Mouse (Mus musculus) spleen, adult 2 months (tissue): ENCODE results near the gene Tmem238l. TPM values are rescaled to one million over a fixed set of nuclear protein-coding genes. Genes with fewer than 3 reads are reported as not detected.

ENCODE experiments used
- DNase-seq, 2 experiments: peaks; one replicate each; pipeline versions ENCODE4 v3.0.0 to v3.0.0-alpha.2; 2012 to 2021; ENCODE audit warnings: low spot score in 2 of 2, low read depth in 1 of 2
- H3K27ac ChIP-seq: fragments of 200-500 bp; 2 replicates; pipeline ENCODE4 v1.5.1; 2012; ENCODE audit warnings: low read length, inconsistent platforms; ENCODE audit not compliant: insufficient read depth
- H3K27me3 ChIP-seq: fragments of 200-500 bp; 2 replicates; pipeline ENCODE4 v1.6.1; 2012; ENCODE audit warnings: mild to moderate bottlenecking, moderate library complexity, low read length, inconsistent platforms; ENCODE audit not compliant: control insufficient read depth, insufficient read depth
- H3K36me3 ChIP-seq: fragments of 200-500 bp; 2 replicates; pipeline ENCODE4 v1.6.1; 2012; ENCODE audit warnings: mild to moderate bottlenecking, low read length, inconsistent platforms; ENCODE audit not compliant: control insufficient read depth, insufficient read depth
- H3K4me1 ChIP-seq: fragments of 200-500 bp; 2 replicates; pipeline ENCODE4 v1.6.1; 2011; ENCODE audit warnings: inconsistent platforms; ENCODE audit not compliant: control insufficient read depth, insufficient read depth, insufficient read length
- H3K4me3 ChIP-seq: fragments of 200-500 bp; 2 replicates; pipeline ENCODE4 v1.5.1; 2011; ENCODE audit warnings: mild to moderate bottlenecking, inconsistent platforms; ENCODE audit not compliant: insufficient read depth, insufficient read length; ENCODE audit errors: extremely low read depth
- CTCF ChIP-seq: fragments of 200-500 bp; IDR thresholded peaks from 2 replicates; pipeline ENCODE4 v1.5.1; 2011; ENCODE audit warnings: mild to moderate bottlenecking, inconsistent platforms; ENCODE audit not compliant: insufficient read depth, insufficient read length, insufficient replicate concordance; ENCODE audit errors: extremely low read depth
- POLR2A ChIP-seq: fragments of 200-500 bp; IDR thresholded peaks from 2 replicates; pipeline ENCODE4 v1.6.1; 2011; ENCODE audit warnings: low read depth, low read length, inconsistent platforms
- WGBS: fragments of 180-500 bp; shearing (Covaris S2); methylation state at CpG from one replicate; pipeline ENCODE4 v1.1.7; 2018; 5-methylcytosine and 5-hydroxymethylcytosine counted together
- polyA plus RNA-seq: library from polyadenylated mRNA; depleted of rRNA; stranded (reverse); fragments of >200 nt; gene quantifications from 2 replicates; pipeline ENCODE4 v1.2.3, GENCODE M21; 2012; rRNA removed

Tmem238l gene
- not detected in 2 replicates for polyA plus RNA-seq

DNA sequence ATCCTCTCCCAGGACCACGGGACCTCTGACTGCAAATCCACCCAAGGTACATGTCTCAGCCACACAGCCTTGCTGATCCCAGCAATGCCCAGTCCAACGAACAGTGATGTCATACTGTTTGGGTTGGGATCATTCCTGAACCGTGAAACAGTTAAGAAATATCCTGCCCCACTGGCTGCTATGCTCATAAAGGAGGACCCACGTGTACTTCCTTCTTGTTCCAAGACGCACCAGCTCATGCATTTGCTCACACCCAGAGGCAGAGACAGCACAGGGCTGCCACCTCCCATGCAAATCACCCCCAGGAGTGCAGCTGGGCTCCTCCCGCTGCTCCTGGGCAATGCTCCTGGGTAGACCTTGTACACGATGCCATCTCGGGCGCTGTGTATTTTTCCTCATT is at the start of gene Tmem238l:
Gene Tmem238l (plus strand): TSS at position 336 of the 400 bp plus-strand sequence.
- no peak within 1 kb of the TSS for H3K27ac ChIP-seq
- 72% methylated on average over 9 of the region's 9 CpGs for WGBS
- H3K27me3 ChIP-seq, result no peaks in the 10 kb centered on the region

DNA sequence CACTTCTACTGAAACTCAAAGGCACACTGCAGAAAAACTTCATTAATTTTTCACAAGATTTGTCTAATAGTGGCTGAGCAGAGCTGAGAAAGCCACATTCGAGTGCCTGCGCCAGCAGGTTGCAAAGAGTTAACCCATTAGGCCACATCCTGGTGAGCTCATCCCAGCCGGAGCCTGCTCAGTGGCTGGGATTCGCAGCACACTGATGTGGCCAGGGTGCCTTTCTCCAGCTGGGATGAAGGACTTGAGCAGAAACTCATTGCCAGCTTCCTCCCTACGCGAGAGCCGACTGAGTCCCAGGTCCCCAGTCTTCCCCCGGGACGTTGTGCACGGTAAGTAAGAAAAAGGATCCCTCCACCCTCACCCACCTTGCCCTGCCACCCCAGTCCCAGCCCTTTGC is 44.6 kb upstream of the Tmem238l start, which contains the start of gene Pirt:
Gene Pirt (plus strand): TSS at position 171 of the 400 bp plus-strand sequence.
- Histone ChIP-seq H3K27me3 (no peaks in the 10 kb centered on the region), H3K27ac (no peak within 1 kb of the TSS), H3K4me3 (no peak within 1 kb of the TSS), H3K36me3 (no peaks in the 10 kb centered on the region), H3K4me1 (no peaks in the 10 kb centered on the region)
- 36% methylated on average over 10 of the region's 10 CpGs for WGBS
- no peak for DNase-seq
- TF ChIP-seq CTCF, result no peak
- no peak for TF ChIP-seq POLR2A

More for the DNA sequence above, at the start of gene Tmem238l:
- no peak for DNase-seq
- Histone ChIP-seq H3K4me3 (no peak within 1 kb of the TSS), H3K36me3 (no peaks in the 10 kb centered on the region), H3K4me1 (no peaks in the 10 kb centered on the region)
- TF ChIP-seq POLR2A, result no peak
- TF ChIP-seq CTCF, result no peak

DNA sequence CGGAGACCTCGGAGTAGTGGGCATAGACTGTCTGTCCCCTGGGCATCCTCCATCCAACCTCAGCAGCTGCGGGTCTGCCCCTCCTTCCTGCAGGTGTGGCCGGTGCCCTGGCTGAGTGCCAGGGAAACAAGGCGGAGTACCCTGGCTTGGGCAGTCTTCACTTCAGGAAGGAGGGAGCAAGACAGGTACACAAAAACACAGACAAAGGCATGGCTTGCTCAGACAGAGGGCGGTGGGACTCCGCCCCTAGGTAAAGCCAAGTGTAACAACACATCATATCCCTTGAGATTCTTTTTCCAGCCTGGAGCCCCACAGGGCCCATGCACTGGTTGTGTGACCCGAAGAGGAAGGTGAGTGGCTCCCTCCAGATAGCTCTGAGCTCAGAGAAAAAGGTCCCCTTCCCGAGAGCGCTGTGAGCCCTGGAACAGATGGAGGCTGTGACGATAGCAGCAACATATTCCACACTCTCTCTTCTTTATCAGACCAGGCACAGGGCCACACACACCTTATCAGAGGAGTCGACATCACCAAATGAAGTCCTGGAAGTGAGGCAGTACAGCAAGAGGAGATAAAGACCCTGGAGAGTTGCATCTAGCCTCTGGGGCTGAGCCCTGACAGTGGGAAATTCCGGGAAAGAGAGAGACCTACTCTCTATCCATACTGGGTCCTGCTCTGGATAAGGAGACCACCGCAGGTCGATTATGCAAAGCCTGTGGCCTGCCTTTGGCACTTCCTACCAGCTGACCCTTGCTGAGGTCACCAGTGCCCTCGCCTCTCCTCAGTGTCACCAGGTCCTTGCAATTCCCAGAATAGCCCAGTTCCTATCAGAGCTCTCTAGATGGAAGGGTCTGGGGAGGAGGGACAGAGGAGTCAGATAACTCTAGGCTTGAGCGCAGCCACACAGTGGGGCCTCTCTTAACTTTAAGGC is 43.6 kb upstream of the Tmem238l start:
- no peak overlapping the region for H3K4me3 ChIP-seq
- WGBS, result 54% methylated on average over 17 of the region's 17 CpGs
- H3K4me1 ChIP-seq, result no peaks in the 10 kb centered on the region
- no peaks in the 10 kb centered on the region for H3K36me3 ChIP-seq
- no peak overlapping the region for H3K27ac ChIP-seq
- TF ChIP-seq CTCF, result no peak
- no peak for TF ChIP-seq POLR2A
- DNase-seq, result no peak
- H3K27me3 ChIP-seq, result no peaks in the 10 kb centered on the region

DNA sequence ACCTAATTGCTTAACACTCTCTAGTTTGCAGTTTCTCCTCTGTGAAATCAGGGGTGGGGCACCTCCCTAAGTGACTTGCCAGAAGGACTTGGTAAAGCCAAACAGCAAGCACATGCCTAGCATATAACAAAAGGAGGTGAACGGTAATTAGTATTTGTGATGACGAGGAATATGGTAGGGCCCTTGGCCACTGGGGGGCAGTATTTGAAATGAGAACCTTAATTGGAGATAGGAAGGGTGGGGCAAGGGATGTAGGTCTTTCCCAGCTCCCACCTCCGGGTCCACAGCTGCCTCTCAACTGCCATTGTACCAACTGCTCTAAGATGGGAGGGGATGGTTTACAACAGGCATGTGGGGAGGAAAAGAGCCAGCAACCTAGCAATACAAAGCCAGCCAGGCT is 42.2 kb upstream of the Tmem238l start:
- H3K4me3 ChIP-seq, result no peak overlapping the region
- H3K36me3 ChIP-seq, result no peaks in the 10 kb centered on the region
- H3K27me3 ChIP-seq, result no peaks in the 10 kb centered on the region
- H3K4me1 ChIP-seq, result no peaks in the 10 kb centered on the region
- no peak for DNase-seq
- no peak overlapping the region for H3K27ac ChIP-seq
- TF ChIP-seq POLR2A (no peak), CTCF (0 out of 2 replicates have a peak, but pooled peaks have one; percentile 1)
- WGBS, result 17% methylated on average over 3 of the region's 3 CpGs

DNA sequence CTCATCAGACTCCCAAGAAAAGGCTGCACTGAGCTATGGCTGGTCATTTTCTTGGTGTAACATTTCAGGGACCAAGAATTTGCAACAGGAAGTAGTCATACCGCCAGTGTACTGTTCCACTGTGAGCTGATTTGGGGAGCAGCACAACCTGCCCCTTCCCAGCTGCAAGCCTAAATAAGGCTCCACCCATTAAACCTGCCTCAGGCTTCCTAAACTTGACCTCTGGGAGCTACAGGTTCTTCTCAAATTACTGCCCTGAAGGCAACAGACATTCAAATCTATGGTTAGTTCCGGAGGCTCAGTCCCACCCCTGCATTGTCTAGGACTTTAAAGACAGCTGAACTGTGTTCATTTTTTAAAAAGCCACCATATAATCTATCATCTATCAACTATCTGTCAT is 36.4 kb upstream of the Tmem238l start:
- Histone ChIP-seq H3K4me1 (no peaks in the 10 kb centered on the region), H3K36me3 (no peaks in the 10 kb centered on the region), H3K4me3 (no peak overlapping the region), H3K27me3 (no peaks in the 10 kb centered on the region; the same call in 1 of the 2 replicates), H3K27ac (no peak overlapping the region)
- no peak for TF ChIP-seq CTCF
- no peak for TF ChIP-seq POLR2A
- DNase-seq, result no peak
- WGBS, result 58% methylated on average over 2 of the region's 2 CpGs

DNA sequence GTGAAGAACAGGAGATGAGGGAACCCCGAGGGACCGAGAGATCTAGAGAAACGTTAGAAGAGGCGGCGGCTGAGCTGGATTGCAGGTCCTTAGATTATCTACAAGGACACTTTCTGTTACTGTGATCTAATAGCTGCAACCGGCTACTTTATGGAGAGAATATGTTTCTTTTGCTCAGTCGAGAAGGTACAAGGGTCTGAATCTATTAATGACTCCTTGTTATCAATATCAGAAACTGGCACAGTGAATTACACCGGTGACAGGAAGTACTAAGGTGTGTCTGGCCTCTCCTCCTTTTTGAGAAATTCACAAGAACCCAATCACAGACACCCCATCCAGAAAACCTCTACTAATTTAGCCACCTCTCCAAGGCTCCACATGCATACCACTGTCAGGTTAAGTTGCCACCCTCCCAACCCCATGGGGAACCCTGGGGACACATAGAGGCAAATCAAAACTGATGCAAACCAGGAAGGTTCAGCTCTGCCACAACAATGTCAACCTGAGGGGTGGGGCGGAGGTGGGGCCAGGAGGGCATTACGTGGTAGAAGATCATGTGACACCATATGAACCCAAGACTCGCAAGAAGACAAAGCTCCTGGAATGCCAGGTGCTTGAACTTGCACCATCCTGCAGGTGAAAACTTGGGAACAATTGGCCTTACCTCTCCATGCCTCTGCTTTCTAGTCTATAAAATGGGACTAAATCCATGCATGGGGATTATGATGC is 32.2 kb upstream of the Tmem238l start:
- no peak for TF ChIP-seq POLR2A
- no peak for TF ChIP-seq CTCF
- no peak overlapping the region for H3K27ac ChIP-seq
- DNase-seq, result no peak
- H3K4me3 ChIP-seq, result no peak overlapping the region
- 79% methylated on average over 11 of the region's 11 CpGs for WGBS
- no peaks in the 10 kb centered on the region for H3K4me1 ChIP-seq
- H3K36me3 ChIP-seq, result no peaks in the 10 kb centered on the region
- no peaks in the 10 kb centered on the region; the same call in 1 of the 2 replicates for H3K27me3 ChIP-seq
